Mouse (Mus musculus) embryonic facial prominence, embryonic 15.5 days (tissue): ENCODE data around the gene Prpf19. TPM values are rescaled to one million over a fixed set of nuclear protein-coding genes. Genes with fewer than 3 reads are reported as not detected.

Experiments
- ATAC-seq: fragments of 200-750 bp; cut with Nextera tagmentation; 2 replicates; pipeline ENCODE4 v1.8.0; 2017; ENCODE audit warnings: low read depth, moderate TSS enrichment; ENCODE audit not compliant: insufficient number of reproducible peaks, low FRiP score, low TSS enrichment
- H3K27ac ChIP-seq: fragments of 300-500 bp; sonication (generic); replicated peaks from 2 replicates; pipeline ENCODE4 v1.5.1; 2015; ENCODE audit warnings: mild to moderate bottlenecking, inconsistent platforms
- H3K27me3 ChIP-seq: fragments of 300-500 bp; sonication (generic); 2 replicates; pipeline ENCODE4 v1.6.1; 2015; ENCODE audit warnings: inconsistent platforms
- H3K36me3 ChIP-seq: fragments of 300-500 bp; sonication (generic); 2 replicates; pipeline ENCODE4 v1.6.1; 2015; ENCODE audit warnings: mild to moderate bottlenecking, inconsistent platforms
- H3K4me1 ChIP-seq: fragments of 300-500 bp; sonication (generic); 2 replicates; pipeline ENCODE4 v1.6.1; 2015; ENCODE audit warnings: inconsistent platforms
- H3K4me2 ChIP-seq: fragments of 300-500 bp; sonication (generic); replicated peaks from 2 replicates; pipeline ENCODE4 v1.6.1; 2015; ENCODE audit warnings: mild to moderate bottlenecking, inconsistent platforms
- H3K4me3 ChIP-seq: fragments of 300-500 bp; sonication (generic); replicated peaks from 2 replicates; pipeline ENCODE4 v1.5.1; 2015; ENCODE audit warnings: mild to moderate bottlenecking, inconsistent platforms
- H3K9ac ChIP-seq: fragments of 300-500 bp; sonication (generic); 2 replicates; pipeline ENCODE4 v1.6.1; 2015; ENCODE audit warnings: inconsistent platforms
- H3K9me3 ChIP-seq: fragments of 300-500 bp; sonication (generic); replicated peaks from 2 replicates; pipeline ENCODE4 v1.6.1; 2016; ENCODE audit warnings: inconsistent platforms
- WGBS: fragments of 180-500 bp; shearing (Covaris S2); methylation state at CpG from one replicate; pipeline ENCODE4 v1.1.7; 2015; 5-methylcytosine and 5-hydroxymethylcytosine counted together
- polyA plus RNA-seq: library from polyadenylated mRNA; unstranded; fragments of >200 nt; fragmentation: Nextera tagmentation; extraction: Ambion mirVana; gene quantifications from 2 replicates; pipeline ENCODE4 v1.2.1, GENCODE M21; 2015

Gene Prpf19
- polyA plus RNA-seq, 1 experiment from 2014 or later, result 45.2 TPM

DNA sequence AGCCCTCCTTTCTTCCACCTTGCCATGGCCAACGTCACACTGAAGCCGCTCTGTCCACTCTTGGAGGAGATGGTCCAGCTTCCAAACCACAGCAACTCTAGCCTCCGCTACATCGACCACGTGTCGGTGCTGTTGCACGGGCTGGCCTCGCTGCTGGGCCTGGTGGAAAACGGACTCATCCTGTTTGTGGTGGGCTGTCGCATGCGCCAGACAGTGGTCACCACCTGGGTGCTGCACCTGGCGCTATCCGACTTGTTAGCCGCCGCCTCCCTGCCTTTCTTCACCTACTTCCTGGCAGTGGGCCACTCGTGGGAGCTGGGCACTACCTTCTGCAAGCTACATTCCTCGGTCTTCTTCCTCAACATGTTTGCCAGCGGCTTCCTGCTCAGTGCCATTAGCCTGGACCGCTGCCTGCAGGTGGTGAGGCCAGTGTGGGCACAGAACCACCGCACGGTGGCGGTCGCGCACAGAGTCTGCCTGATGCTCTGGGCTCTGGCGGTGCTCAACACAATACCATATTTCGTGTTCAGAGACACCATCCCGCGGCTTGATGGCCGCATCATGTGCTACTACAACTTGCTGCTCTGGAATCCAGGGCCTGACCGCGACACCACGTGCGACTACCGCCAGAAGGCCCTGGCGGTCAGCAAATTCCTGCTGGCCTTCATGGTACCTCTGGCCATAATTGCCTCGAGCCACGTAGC is 45.2 kb downstream of the Prpf19 start:
- H3K4me1 ChIP-seq, result peaks cover 13% of the 10 kb centered on the region
- H3K4me3 ChIP-seq, result peak overlapping the region; percentile 45
- peak; percentile 81 for ATAC-seq
- H3K9ac ChIP-seq, result peak overlapping the region; percentile 33
- H3K4me2 ChIP-seq, result peak overlapping the region; percentile 91
- H3K36me3 ChIP-seq, result peaks cover 37% of the 10 kb centered on the region
- no peak overlapping the region for H3K27ac ChIP-seq
- H3K9me3 ChIP-seq, result no peaks in the 10 kb centered on the region
- WGBS, result 17% methylated on average over 37 of the region's 37 CpGs
- H3K27me3 ChIP-seq, result no peaks in the 10 kb centered on the region

DNA sequence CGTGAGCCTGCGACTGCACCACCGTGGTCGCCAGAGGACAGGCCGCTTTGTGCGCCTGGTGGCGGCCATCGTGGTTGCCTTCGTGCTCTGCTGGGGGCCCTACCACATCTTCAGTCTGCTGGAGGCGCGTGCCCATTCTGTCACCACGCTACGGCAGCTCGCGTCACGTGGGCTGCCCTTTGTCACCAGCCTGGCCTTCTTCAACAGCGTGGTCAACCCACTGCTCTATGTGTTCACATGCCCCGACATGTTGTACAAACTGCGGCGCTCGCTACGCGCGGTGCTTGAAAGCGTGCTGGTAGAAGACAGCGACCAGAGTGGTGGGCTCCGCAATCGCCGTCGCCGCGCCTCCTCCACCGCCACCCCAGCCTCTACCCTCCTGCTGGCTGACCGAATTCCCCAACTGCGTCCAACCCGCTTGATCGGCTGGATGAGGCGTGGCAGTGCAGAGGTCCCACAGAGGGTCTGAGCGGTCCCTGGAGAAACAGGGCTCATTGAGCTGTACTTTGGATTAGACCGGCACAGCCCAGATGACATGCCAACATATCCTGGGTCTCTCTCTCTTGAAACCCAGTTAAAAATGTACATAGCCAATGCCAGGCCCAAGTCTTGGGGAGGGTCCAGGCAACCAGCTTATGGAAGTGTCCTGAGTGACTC is 45.9 kb downstream of the Prpf19 start:
- 4% methylated on average over 40 of the region's 40 CpGs for WGBS
- peak overlapping the region; percentile 45 for H3K4me3 ChIP-seq
- H3K4me2 ChIP-seq, result peak overlapping the region; percentile 91
- no peaks in the 10 kb centered on the region for H3K9me3 ChIP-seq
- peak overlapping the region; percentile 33 for H3K9ac ChIP-seq
- no peak overlapping the region for H3K27ac ChIP-seq
- H3K4me1 ChIP-seq, result peaks cover 14% of the 10 kb centered on the region
- H3K27me3 ChIP-seq, result no peaks in the 10 kb centered on the region
- H3K36me3 ChIP-seq, result peaks cover 41% of the 10 kb centered on the region
- peak; percentile 65 for ATAC-seq

DNA sequence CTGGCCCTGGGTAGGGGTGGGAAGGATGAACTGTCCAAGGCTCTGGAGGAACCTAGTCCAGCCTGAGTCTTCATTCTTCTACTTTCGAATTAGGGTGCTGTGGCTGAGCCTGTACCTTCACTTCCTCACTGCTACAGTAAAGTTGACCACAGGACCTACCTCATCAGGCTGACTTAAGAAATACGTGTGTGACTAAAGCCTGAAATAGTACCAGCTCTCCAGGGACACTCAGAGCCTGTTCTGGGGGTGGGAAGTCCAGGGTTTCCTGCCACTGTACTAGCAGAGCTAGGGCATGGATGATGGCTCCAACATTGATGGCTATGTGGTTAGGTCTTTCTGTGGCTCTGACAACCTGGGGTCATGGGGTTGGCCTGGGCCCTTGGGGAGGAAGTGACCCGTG is 48.9 kb downstream of the Prpf19 start:
- Histone ChIP-seq H3K4me2 (no peak overlapping the region), H3K27ac (no peak overlapping the region), H3K9me3 (no peaks in the 10 kb centered on the region), H3K9ac (no peak overlapping the region), H3K27me3 (no peaks in the 10 kb centered on the region), H3K36me3 (peaks cover 49% of the 10 kb centered on the region), H3K4me1 (peaks cover 40% of the 10 kb centered on the region), H3K4me3 (no peak overlapping the region)
- 77% methylated on average over 3 of the region's 3 CpGs for WGBS
- no peak for ATAC-seq

DNA sequence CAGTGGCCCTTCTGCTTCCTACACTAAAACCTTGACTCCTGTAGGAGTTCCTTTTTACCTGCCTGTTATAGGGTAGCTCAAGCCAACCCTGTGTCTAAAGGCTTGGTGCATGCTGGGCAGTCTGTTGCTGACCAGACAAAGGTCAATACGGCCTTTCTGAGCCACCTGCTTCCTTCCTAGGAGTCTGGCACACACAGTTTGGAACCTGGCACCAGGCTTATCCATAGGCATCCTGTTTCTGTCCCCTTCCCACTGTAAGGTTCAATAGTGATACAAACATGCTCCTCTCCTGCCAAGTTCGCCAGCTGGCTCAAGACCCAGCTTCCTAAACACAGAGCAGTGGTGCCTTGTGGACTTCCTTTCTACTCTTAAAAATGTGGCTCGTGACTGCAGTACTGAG is 51.5 kb downstream of the Prpf19 start:
- no peak overlapping the region for H3K27ac ChIP-seq
- no peak overlapping the region for H3K4me3 ChIP-seq
- H3K36me3 ChIP-seq, result peaks cover 49% of the 10 kb centered on the region
- H3K4me1 ChIP-seq, result peaks cover 29% of the 10 kb centered on the region
- no peak for ATAC-seq
- 0 out of 2 replicates have a peak overlapping the region, but pooled peaks have one; percentile 19 for H3K4me2 ChIP-seq
- 72% methylated on average over 3 of the region's 3 CpGs for WGBS
- no peaks in the 10 kb centered on the region for H3K27me3 ChIP-seq
- H3K9ac ChIP-seq, result no peak overlapping the region
- H3K9me3 ChIP-seq, result no peaks in the 10 kb centered on the region

DNA sequence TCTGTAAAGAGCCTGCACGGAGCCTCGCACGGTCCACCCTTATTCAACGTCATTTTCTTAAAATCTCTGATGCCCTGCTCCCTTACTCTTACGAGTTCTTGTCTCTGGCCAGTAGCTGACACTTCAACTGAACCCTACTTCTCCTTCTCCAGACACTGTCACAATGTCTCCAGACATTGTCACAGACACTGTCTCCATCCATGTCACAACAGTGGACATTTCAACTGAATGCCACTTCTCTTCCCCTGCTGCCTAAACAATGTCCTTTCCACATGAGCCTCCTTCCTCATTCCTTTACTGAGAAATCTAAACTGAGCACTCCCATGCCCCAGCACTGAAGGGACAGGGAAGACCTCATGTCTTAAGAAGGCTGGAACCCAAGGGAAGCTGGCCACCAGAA is 52.2 kb downstream of the Prpf19 start:
- H3K27me3 ChIP-seq, result no peaks in the 10 kb centered on the region
- peak overlapping the region; percentile 60 for H3K4me3 ChIP-seq
- peaks cover 43% of the 10 kb centered on the region for H3K36me3 ChIP-seq
- H3K9ac ChIP-seq, result no peak overlapping the region
- H3K27ac ChIP-seq, result no peak overlapping the region
- ATAC-seq, result no peak
- H3K9me3 ChIP-seq, result no peaks in the 10 kb centered on the region
- H3K4me2 ChIP-seq, result peak overlapping the region; percentile 100
- WGBS, result 84% methylated on average over 5 of the region's 5 CpGs
- H3K4me1 ChIP-seq, result peaks cover 36% of the 10 kb centered on the region

DNA sequence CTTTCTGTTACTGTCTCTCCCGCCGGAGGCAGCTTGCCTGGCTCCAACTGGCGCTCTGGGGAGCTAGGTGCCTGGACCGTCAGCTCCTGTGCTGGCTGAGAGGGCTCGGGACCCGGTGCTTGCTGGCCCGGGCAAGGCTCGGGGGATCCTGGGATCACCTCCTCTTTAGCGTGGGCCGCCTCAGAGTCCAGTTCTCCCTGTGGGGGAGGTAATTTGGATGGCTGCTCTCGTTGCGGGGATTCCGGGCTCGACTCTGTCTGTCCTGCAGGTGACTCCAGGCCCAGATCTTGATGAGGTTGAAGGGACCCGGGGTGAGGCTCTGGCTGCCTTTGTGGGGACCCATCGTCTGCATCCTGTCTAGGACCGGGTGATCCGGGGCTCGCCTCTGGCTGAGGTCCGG is 53.4 kb downstream of the Prpf19 start:
- Histone ChIP-seq H3K36me3 (peaks cover 31% of the 10 kb centered on the region), H3K4me3 (peak overlapping the region; percentile 60), H3K27me3 (no peaks in the 10 kb centered on the region), H3K27ac (no peak overlapping the region), H3K4me1 (peaks cover 41% of the 10 kb centered on the region), H3K9ac (peak overlapping the region; percentile 90), H3K4me2 (peak overlapping the region; percentile 100), H3K9me3 (no peaks in the 10 kb centered on the region)
- ATAC-seq, result no peak
- under 1% methylated on average over 20 of the region's 20 CpGs for WGBS

DNA sequence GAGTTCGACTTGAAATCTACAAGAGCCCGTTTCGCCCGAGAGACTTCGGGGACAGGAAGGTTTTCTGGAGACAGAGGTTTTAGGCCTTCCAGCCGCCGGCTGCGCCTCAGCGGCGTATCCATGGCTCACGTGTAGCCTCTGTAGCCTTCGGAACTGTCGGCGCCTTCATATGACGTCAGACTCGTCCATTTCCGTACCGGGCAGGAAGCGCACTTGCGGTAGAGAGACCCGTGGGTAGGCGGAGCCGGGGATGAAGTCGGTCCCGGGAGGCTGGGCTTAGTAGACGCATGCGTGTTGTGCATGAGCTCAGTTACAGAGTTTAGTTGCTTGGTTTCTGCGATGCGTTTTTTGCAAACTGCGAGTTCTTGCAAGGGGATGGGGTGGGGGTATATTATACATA is 54.1 kb downstream of the Prpf19 start, which contains the start of gene Ccdc86:
Gene Ccdc86, minus strand, starts transcription at position 155 of the 400 bp plus-strand sequence.
- Histone ChIP-seq H3K27ac (peak within 1 kb of the TSS; percentile 77), H3K9ac (peak within 1 kb of the TSS; percentile 90), H3K4me2 (peak within 1 kb of the TSS; percentile 100), H3K36me3 (peaks cover 24% of the 10 kb centered on the region), H3K4me3 (peak within 1 kb of the TSS; percentile 60), H3K9me3 (no peaks in the 10 kb centered on the region), H3K27me3 (no peaks in the 10 kb centered on the region), H3K4me1 (peaks cover 41% of the 10 kb centered on the region)
- peak; percentile 97 for ATAC-seq
- WGBS, result under 1% methylated on average over 30 of the region's 30 CpGs

DNA sequence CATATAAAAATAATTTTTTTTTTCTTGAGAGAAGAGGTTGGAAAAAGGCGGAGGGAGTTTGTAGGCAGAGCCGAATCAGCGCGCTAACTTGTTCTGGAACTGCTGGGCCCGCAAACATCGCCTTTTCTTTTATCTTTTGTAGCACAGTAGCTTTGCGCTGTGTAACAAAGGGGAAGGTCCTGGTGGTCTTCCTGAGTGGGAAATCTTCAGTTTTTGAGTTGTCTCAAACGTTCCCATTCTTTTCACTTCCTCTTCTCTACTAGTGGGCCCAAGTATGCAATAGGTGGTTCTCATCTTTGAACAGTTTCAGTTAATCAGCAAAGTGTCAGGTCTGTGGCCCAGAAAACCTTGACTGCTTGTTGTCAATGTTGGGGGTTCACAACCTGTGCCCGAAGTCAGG is 54.5 kb downstream of the Prpf19 start:
- ATAC-seq, result no peak
- Histone ChIP-seq H3K9me3 (no peaks in the 10 kb centered on the region), H3K4me2 (peak overlapping the region; percentile 51), H3K4me3 (peak overlapping the region; percentile 60), H3K27ac (peak overlapping the region; percentile 77), H3K9ac (no peak overlapping the region), H3K4me1 (peaks cover 41% of the 10 kb centered on the region), H3K36me3 (peaks cover 19% of the 10 kb centered on the region), H3K27me3 (no peaks in the 10 kb centered on the region)
- 35% methylated on average over 9 of the region's 9 CpGs for WGBS

DNA sequence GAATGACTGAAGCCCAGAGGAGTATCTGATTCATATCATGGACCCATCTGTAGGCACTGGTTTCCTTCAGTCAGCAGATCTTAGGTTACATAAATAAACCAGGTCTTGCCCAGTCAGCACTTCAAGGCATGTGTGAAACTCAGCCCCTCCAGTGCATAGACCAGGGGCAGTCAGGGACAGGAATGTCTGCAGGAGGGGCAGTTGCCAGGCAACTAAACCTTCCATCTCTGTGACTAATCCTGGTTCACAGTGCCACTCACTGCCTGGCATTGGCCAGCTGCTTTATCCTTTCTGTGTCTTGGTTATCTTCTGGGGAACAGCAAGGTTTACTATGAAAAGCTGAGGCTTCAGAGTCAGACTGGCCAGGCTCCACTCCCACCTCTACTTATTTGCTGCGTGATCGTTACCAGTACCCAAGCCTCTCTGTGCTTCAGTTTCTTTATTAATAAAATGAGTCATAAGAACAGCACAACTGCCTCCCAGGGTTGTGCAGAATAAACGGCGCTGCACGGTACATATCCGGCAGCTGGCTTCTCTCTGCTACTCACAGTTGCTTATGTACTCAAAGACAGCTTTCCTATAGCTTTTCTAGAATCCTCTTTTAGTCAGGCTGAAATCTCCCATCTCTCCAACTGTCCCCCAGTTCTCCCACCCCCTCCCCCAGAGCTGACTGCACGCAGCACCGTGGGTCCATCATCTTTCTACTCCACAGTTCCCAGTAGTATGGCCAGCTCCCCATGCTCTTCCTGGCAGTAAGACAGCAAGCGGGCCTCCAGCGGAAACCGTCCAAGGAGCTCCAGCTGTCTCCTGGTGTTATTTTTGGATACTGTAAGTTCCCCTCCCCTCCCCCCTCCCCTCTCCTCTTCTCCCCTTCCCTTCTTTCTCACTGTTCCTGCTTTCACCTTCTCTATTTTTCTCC is 57.2 kb downstream of the Prpf19 start:
- H3K4me1 ChIP-seq, result peaks cover 27% of the 10 kb centered on the region
- no peaks in the 10 kb centered on the region for H3K27me3 ChIP-seq
- H3K9me3 ChIP-seq, result no peaks in the 10 kb centered on the region
- no peak overlapping the region for H3K4me2 ChIP-seq
- H3K9ac ChIP-seq, result no peak overlapping the region
- ATAC-seq, result peak; percentile 52; the same call in 1 of the 2 replicates
- H3K4me3 ChIP-seq, result no peak overlapping the region
- 49% methylated on average over 11 of the region's 11 CpGs for WGBS
- peak overlapping the region; percentile 77 for H3K27ac ChIP-seq
- no peaks in the 10 kb centered on the region for H3K36me3 ChIP-seq
